In the genomic region with DNA sequence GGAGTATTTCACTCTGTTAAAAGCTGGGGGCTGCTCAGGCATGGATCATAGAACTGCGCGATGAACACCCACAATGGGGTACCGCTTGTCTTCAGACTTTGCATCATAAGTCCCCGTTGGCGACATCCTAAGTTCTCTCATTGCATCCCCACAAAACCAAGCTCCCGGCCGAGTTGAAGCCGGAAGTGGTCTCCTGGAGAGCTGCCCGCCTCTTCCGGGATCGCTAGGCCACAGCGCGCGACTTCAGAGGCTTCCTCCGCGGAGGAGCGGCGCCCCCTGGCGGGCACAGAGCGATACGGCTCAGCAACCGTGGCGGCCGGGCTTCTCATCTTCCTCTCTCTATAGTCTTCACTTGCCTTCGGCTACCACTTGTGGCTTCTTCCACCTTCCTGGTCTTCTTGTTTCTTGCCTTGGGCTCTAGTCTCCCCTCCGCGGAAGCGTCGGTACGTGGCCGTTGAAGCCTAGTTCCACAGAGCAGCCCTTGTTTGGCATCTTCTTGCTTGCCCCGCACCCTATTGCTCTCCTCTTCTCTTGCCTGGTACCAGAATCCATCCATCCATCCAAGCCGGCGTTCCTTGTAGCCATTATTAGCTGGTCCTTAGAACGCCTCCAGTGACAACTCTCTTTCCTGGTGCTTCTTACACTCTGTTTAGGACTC, we compare ENCODE assay signal across 8 mouse cellular contexts. TPM values are rescaled to one million over a fixed set of nuclear protein-coding genes. Genes with fewer than 3 reads are reported as not detected.
A peak's percentile ranks its signal among the peaks of the same experiment; 100 is the strongest.
DNase-seq lines count a peak whose midpoint lies in the region; ATAC-seq lines count a peak whose summit lies in the region.

No protein-coding gene starts in this region.

- H3K27me3 ChIP-seq in hindbrain, embryonic 10.5 days (ENCODE audit: insufficient read depth, poor library complexity, severe bottlenecking): no peaks in the 10 kb centered on the region

- peaks cover 42% of the 10 kb centered on the region for H3K4me1 ChIP-seq in hindbrain, embryonic 10.5 days (replicated peaks)

- peak; percentile 87 for ATAC-seq in frontal cortex, adult (ENCODE audit: low TSS enrichment)

- 6% methylated on average over 35 of the region's 35 CpGs for WGBS in hindbrain, embryonic 10.5 days

- peak overlapping the region; percentile 90 for H3K27ac ChIP-seq in hindbrain, embryonic 10.5 days

- peak overlapping the region; percentile 52 for H3K4me3 ChIP-seq in hindbrain, embryonic 10.5 days

- H3K9me3 ChIP-seq in hindbrain, embryonic 10.5 days: no peaks in the 10 kb centered on the region

- DNase-seq in MEL-GATA-1-ER (ENCODE audit: extremely low read depth, low read depth): peak; percentile 79
- peak; percentile 94 for DNase-seq in cerebellum, adult 8-10 months
- peak; percentile 92 for DNase-seq in hindbrain, embryonic 10.5 days (ENCODE audit: low spot score)
- peak; percentile 93 to 96 for DNase-seq in layer of hippocampus, postnatal 10 days (ENCODE audit: low spot score in 2 of 2)
- DNase-seq in lung, postnatal 10 days: peak; percentile 94
- peak; percentile 96 for DNase-seq in ovary, postnatal 14 days (ENCODE audit: low spot score)
- peak; percentile 86 to 97 for DNase-seq in thymus, postnatal 10 days (ENCODE audit: low spot score in 2 of 2)

- H3K36me3 ChIP-seq in hindbrain, embryonic 10.5 days: no peaks in the 10 kb centered on the region

RNA-seq across cellular contexts. Expression of a gene that starts 9.5 kb away (rescaled TPM):
- 554 and 640 TPM in 2 replicates for polyA plus RNA-seq in hindbrain, embryonic 10.5 days (2016; fragmentation: Nextera tagmentation; extraction: Ambion mirVana)
- 100 to 1,000 TPM; 254 to 263 TPM for total RNA-seq in layer of hippocampus, postnatal 10 days (2021)

RNA-seq across cellular contexts. Expression of a gene that starts 24.7 kb away (rescaled TPM):
- 6.4 and 7.2 TPM in 2 replicates for polyA plus RNA-seq in hindbrain, embryonic 10.5 days (2016; fragmentation: Nextera tagmentation; extraction: Ambion mirVana)
- total RNA-seq in layer of hippocampus, postnatal 10 days (2021): 100 to 1,000 TPM in 1 of 2 experiments, 10 to 100 TPM in 1; 96.5 to 109 TPM

RNA-seq across cellular contexts. Expression of a gene that starts 34.9 kb away (rescaled TPM):
- polyA plus RNA-seq in hindbrain, embryonic 10.5 days (2016; fragmentation: Nextera tagmentation; extraction: Ambion mirVana): 2.6 and 3.1 TPM in 2 replicates
- 1 to 10 TPM in 1 of 2 experiments, under 1 TPM in 1; 0.71 to 1.1 TPM for total RNA-seq in layer of hippocampus, postnatal 10 days (2021)

RNA-seq across cellular contexts. Expression of a gene that starts 35.6 kb away (rescaled TPM):
- 3.9 and 5.2 TPM in 2 replicates for polyA plus RNA-seq in hindbrain, embryonic 10.5 days (2016; fragmentation: Nextera tagmentation; extraction: Ambion mirVana)
- 1 to 10 TPM; 3.5 to 3.7 TPM for total RNA-seq in layer of hippocampus, postnatal 10 days (2021)

RNA-seq across cellular contexts. Expression of a gene that starts 57.2 kb away (rescaled TPM):
- polyA plus RNA-seq in hindbrain, embryonic 10.5 days (2016; fragmentation: Nextera tagmentation; extraction: Ambion mirVana): 41.1 and 54.1 TPM in 2 replicates
- 10 to 100 TPM; 13.2 to 14.1 TPM for total RNA-seq in layer of hippocampus, postnatal 10 days (2021)

Comparison
In these comparisons a context has a peak if more than half of its experiments do, and no peak if none do; other contexts are left out.
1. Peak in every context shown above with its lines: DNase-seq, ATAC-seq, H3K4me3 ChIP-seq and H3K27ac ChIP-seq.